Comparison of ENCODE assay signal across 15 mouse cellular contexts in the genomic region with DNA sequence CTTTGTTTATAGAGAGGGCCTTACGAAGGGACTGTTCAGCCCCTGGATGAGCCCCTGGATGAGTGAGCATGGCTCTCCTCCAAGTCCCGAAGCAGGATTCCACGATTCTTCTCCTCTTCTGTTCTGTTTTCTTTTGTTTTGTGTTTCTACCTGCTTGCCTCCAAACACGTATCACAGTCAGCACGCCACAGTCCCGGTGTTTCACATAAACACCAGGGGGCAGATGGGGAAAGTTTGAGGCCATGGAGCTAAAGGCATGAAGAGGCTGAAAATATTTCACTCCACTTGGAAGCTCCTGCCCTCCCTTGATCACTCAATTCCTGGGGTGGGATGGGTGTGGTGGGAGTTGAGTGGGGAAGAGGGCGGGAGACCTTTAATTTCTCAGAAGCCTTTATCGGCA. TPM values are rescaled to one million over a fixed set of nuclear protein-coding genes. Genes with fewer than 3 reads are reported as not detected.
A peak's percentile ranks its signal among the peaks of the same experiment; 100 is the strongest.
DNase-seq lines count a peak whose midpoint lies in the region.
"Not testable (repeated sequence)": the region's sequence is repeated elsewhere in the genome, so short reads cannot be mapped to it uniquely, and the experiment has no call there.
"Had no signal": no experiment of that assay in that cellular context is flagged by ENCODE, and none has a peak within 500 bp of the region (broad histone marks: within the 10 kb centered on the region; RNA-seq: fewer than 3 reads in every experiment).

No protein-coding gene starts in this region.

- peak; percentile 71 to 88 for DNase-seq in adrenal gland, adult (ENCODE audit: inconsistent age in 2 of 2, low spot score in 1 of 2)
- DNase-seq in cerebellum, postnatal 10 days: peak; percentile 74 to 78
- DNase-seq in gastrocnemius, postnatal 36 days: peak; percentile 55 to 68
- DNase-seq in kidney, adult 8-10 months: peak; percentile 57 to 63
- DNase-seq in layer of hippocampus, postnatal 25 days (ENCODE audit: extremely low spot score in 1 of 2, low spot score in 1 of 2): peak; percentile 61 to 72
- peak; percentile 47 for DNase-seq in lung, postnatal 25 days (ENCODE audit: low spot score)
- peak; percentile 68 to 69 for DNase-seq in spleen, adult 18-20 months
- DNase-seq in urinary bladder, adult 2 months (ENCODE audit: low spot score): peak; percentile 83

- intact Hi-C loops in gastrocnemius, postnatal 36 days (cut with DNase I): not testable (repeated sequence)

RNA-seq across cellular contexts. Expression of a gene that starts 1.9 kb away (rescaled TPM):
- not detected for total RNA-seq in gastrocnemius, postnatal 36 days (2021)
- not detected for total RNA-seq in layer of hippocampus, postnatal 25 days (2021)
- polyA plus RNA-seq in urinary bladder, adult 2 months (2012; rRNA removed): 0.04 and 0.10 TPM in 2 replicates
- polyA plus RNA-seq: large intestine, adult 2 months; midbrain, embryonic 15.5 days had no signal

RNA-seq across cellular contexts. Expression of a gene that starts 7.1 kb away (rescaled TPM):
- not detected for total RNA-seq in gastrocnemius, postnatal 36 days (2021)
- total RNA-seq in layer of hippocampus, postnatal 25 days (2021): not detected
- not detected in 2 replicates for polyA plus RNA-seq in urinary bladder, adult 2 months (2012; rRNA removed)
- polyA plus RNA-seq: embryonic facial prominence, embryonic 13.5 days; forebrain, embryonic 16.5 days; hindbrain, embryonic 11.5 days; large intestine, adult 2 months; lung, embryonic 14.5 days; midbrain, embryonic 15.5 days; thymus, postnatal 0 days had no signal

RNA-seq across cellular contexts. Expression of a gene that starts 11.9 kb away (rescaled TPM):
- total RNA-seq in gastrocnemius, postnatal 36 days (2021): not detected
- not detected for total RNA-seq in layer of hippocampus, postnatal 25 days (2021)
- polyA plus RNA-seq in urinary bladder, adult 2 months (2012; rRNA removed): 0.07 TPM in 1 of 2 replicates, not detected in the other
- polyA plus RNA-seq: forebrain, embryonic 16.5 days; hindbrain, embryonic 11.5 days; large intestine, adult 2 months; lung, embryonic 14.5 days; midbrain, embryonic 15.5 days had no signal

RNA-seq across cellular contexts. Expression of a gene that starts 14.9 kb away (rescaled TPM):
- not detected for total RNA-seq in gastrocnemius, postnatal 36 days (2021)
- total RNA-seq in layer of hippocampus, postnatal 25 days (2021): not detected
- polyA plus RNA-seq in urinary bladder, adult 2 months (2012; rRNA removed): not detected in 2 replicates
- polyA plus RNA-seq: embryonic facial prominence, embryonic 13.5 days; forebrain, embryonic 16.5 days; hindbrain, embryonic 11.5 days; large intestine, adult 2 months; lung, embryonic 14.5 days; midbrain, embryonic 15.5 days; thymus, postnatal 0 days had no signal

RNA-seq across cellular contexts. Expression of a gene that starts 17.9 kb away (rescaled TPM):
- not detected for total RNA-seq in gastrocnemius, postnatal 36 days (2021)
- total RNA-seq in layer of hippocampus, postnatal 25 days (2021): not detected
- not detected in 2 replicates for polyA plus RNA-seq in urinary bladder, adult 2 months (2012; rRNA removed)
- polyA plus RNA-seq: embryonic facial prominence, embryonic 13.5 days; forebrain, embryonic 16.5 days; hindbrain, embryonic 11.5 days; large intestine, adult 2 months; lung, embryonic 14.5 days; midbrain, embryonic 15.5 days; thymus, postnatal 0 days had no signal

Comparison
In these comparisons a context has a peak if more than half of its experiments do, and no peak if none do; other contexts are left out.
1. Peak in every context shown above with its lines: DNase-seq.